Mouse (Mus musculus): ENCODE measurements around the gene Cntnap5b.

DNA sequence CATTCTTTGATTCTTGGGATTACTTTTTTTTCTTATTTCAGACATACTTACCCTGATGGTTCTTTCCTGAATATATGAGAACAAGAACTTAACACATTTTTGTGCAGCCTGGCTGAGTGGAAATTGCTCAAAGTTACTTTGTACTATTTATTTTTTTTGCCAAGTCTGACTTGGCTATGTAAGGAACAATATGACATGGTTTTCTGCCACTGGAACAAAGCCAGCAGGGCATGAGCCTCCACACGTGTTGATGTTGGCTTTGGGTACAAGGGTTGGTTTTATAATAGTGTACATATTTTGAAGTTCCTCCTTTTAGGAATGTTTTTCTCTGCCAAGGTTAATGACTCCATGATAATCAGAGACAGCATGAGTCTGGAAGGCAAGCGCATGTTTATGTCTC is 331.8 kb downstream of the Cntnap5b start:
- no peak for TF ChIP-seq MAZ (IDR thresholded peaks at IDR 0.05; ENCODE audit: low read depth, low read length)
- TF ChIP-seq E2F4 (IDR thresholded peaks at IDR 0.05; ENCODE audit: insufficient replicate concordance, low read depth, low read length) = no peak
- no peak for TF ChIP-seq CTCF (conservative IDR thresholded peaks at IDR 0.05 in 1 of 2, IDR thresholded peaks at IDR 0.05 in 1 of 2; ENCODE audit: low read depth in 2 of 2, low read length in 2 of 2)
- TF ChIP-seq MYC (IDR thresholded peaks at IDR 0.05; ENCODE audit: low read depth, low read length) = no peak
- no peak for TF ChIP-seq CHD2 (IDR thresholded peaks at IDR 0.05; ENCODE audit: low read length)
- no peak for TF ChIP-seq POLR2A (IDR thresholded peaks at IDR 0.05; ENCODE audit: low read depth, low read length)
- no peak for TF ChIP-seq UBTF (IDR thresholded peaks at IDR 0.05; ENCODE audit: low read depth, low read length)
- no peak for TF ChIP-seq MXI1 (IDR thresholded peaks at IDR 0.05; ENCODE audit: low read depth, low read length)
- no peak for TF ChIP-seq MAFK (IDR thresholded peaks at IDR 0.05; ENCODE audit: insufficient replicate concordance, low read length)
- TF ChIP-seq MEF2A (IDR thresholded peaks at IDR 0.05; ENCODE audit: borderline replicate concordance, low read depth, low read length) = no peak
- TF ChIP-seq ZNF384 (IDR thresholded peaks at IDR 0.05; ENCODE audit: low read depth, low read length) = no peak
- no peak for TF ChIP-seq TCF12 (IDR thresholded peaks at IDR 0.05; ENCODE audit: low read depth, low read length)
- TF ChIP-seq JUND (conservative IDR thresholded peaks at IDR 0.05; ENCODE audit: low read depth, low read length) = no peak
